Mouse (Mus musculus) CH12.LX (cell line): Measurements from ENCODE around the gene Casz1.

ENCODE experiments used
- CTCF ChIP-seq, 2 experiments: IDR thresholded peaks in 1 of 2; conservative IDR thresholded peaks in 1 of 2; 2 replicates each; pipeline ENCODE4 v1.5.1; 2011 to 2012; ENCODE audit warnings: low read depth in 2 of 2, low read length in 2 of 2, improper control_type of control experiment in 1 of 2, inconsistent platforms in 1 of 2, mild to moderate bottlenecking in 1 of 2, moderate library complexity in 1 of 2
- MAFK ChIP-seq: IDR thresholded peaks from 2 replicates; pipeline ENCODE4 v1.6.1; 2011; ENCODE audit warnings: low read length, improper control_type of control experiment; ENCODE audit not compliant: insufficient replicate concordance
- MXI1 ChIP-seq: IDR thresholded peaks from 2 replicates; pipeline ENCODE4 v1.6.1; 2011; ENCODE audit warnings: mild to moderate bottlenecking, low read depth, low read length, improper control_type of control experiment

GRCm38 (mm10) chr4:148962096-148962495, 157.9 kb downstream of the Casz1 start:
- no peak for TF ChIP-seq CTCF (conservative IDR thresholded peaks at IDR 0.05 in 1 of 2, IDR thresholded peaks at IDR 0.05 in 1 of 2; ENCODE audit: low read depth in 2 of 2, low read length in 2 of 2)
- no peak for TF ChIP-seq MXI1
- no peak for TF ChIP-seq MAFK
